Mouse (Mus musculus): ENCODE results near the gene Ralgds. TPM values are rescaled to one million over a fixed set of nuclear protein-coding genes. Genes with fewer than 3 reads are reported as not detected.

Ralgds gene
- polyA plus RNA-seq, 1 experiment from 2014 or later = 2.3 TPM

DNA sequence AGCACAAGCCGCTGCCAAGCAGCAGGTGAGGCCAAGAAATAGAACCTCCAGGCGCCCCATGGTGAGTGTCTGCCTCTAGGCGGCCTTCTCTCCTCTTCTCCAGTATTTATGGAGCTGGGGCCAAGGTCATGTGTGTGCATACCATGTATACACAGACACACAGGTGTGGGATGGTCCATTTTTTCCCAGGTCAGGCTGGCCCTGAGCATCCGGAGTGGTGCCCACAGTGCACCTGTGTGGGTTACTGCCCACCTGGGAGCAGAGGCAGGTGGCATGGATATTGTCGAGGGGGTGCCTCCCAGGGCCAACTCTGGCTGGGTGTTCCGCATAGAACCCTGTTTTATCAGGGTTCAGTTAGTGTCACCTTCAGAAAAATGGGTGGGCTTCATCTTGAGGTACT is 50.4 kb downstream of the Ralgds start, which contains the start of gene Cel:
Gene Cel (minus strand): TSS at position 101 of the 400 bp plus-strand sequence.
- H3K9me3 ChIP-seq (replicated peaks; ENCODE audit: control insufficient read depth, low read length) = no peaks in the 10 kb centered on the region
- H3K36me3 ChIP-seq (ENCODE audit: control insufficient read depth, insufficient read depth) = peaks cover 3% of the 10 kb centered on the region
- no peak within 1 kb of the TSS for H3K4me3 ChIP-seq (ENCODE audit: low read depth, low read length)
- no peaks in the 10 kb centered on the region for H3K27me3 ChIP-seq (ENCODE audit: control insufficient read depth, insufficient read depth, low read depth, low read length)
- H3K4me1 ChIP-seq (ENCODE audit: control insufficient read depth, low read depth, low read length) = no peaks in the 10 kb centered on the region
- WGBS (ENCODE audit: insufficient replicate concordance) = 58% methylated on average over 6 of the region's 6 CpGs
- H3K4me2 ChIP-seq (ENCODE audit: low read depth, low read length) = no peak within 1 kb of the TSS
- H3K27ac ChIP-seq (ENCODE audit: low read length) = no peak within 1 kb of the TSS
- no peak for ATAC-seq (ENCODE audit: low read depth)
- no peak within 1 kb of the TSS for H3K9ac ChIP-seq (ENCODE audit: low read depth, low read length)

DNA sequence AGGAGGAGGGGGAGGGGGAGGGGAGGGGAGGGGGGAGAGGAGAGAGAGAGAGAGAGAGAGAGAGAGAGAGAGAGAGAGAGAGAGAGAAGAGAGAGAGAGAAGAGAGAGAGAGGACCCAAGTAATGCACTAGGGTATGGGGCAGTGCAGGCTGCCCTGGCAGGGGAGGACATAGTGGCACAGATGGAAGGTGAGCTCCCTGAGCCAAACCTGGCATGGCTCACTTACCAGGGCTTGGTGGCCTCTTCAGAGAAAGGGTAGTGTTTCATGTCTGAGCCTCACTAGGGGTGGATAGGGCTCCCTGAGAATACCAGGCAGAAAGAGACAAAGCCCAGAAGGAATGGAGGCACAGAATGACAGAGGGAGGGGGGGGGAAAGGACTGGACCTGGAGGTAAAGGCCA is 50.9 kb downstream of the Ralgds start:
- H3K27me3 ChIP-seq (ENCODE audit: control insufficient read depth, insufficient read depth, low read depth, low read length) = no peaks in the 10 kb centered on the region
- H3K4me3 ChIP-seq (ENCODE audit: low read depth, low read length) = no peak overlapping the region
- no peak overlapping the region for H3K9ac ChIP-seq (ENCODE audit: low read depth, low read length)
- H3K36me3 ChIP-seq (ENCODE audit: control insufficient read depth, insufficient read depth) = peaks cover 3% of the 10 kb centered on the region
- H3K4me2 ChIP-seq (ENCODE audit: low read depth, low read length) = no peak overlapping the region
- ATAC-seq (ENCODE audit: low read depth) = no peak
- H3K9me3 ChIP-seq (replicated peaks; ENCODE audit: control insufficient read depth, low read length) = no peaks in the 10 kb centered on the region
- no peak overlapping the region for H3K27ac ChIP-seq (ENCODE audit: low read length)
- H3K4me1 ChIP-seq (ENCODE audit: control insufficient read depth, low read depth, low read length) = no peaks in the 10 kb centered on the region

DNA sequence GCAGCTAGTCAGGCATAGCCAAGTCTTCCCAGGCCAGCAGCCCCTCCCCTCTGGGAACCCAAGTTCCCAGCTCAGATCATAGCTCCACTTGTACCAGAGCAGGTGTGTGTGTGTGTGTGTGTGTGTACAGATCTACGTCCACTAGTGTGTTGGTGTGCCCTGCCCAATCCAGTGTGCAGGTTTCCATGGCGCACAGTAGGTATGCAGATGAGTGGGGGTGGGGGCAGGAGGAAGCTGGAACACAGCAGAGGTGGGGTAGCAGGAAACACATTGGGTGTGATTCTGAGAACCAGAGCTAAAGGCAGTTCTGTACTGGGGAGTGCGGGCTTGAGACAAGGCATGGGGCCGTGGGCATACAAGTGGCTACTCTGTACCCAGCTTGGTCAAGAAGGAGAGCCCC is 51.5 kb downstream of the Ralgds start:
- no peak overlapping the region for H3K4me3 ChIP-seq (ENCODE audit: low read depth, low read length)
- no peak for ATAC-seq (ENCODE audit: low read depth)
- H3K4me1 ChIP-seq (ENCODE audit: control insufficient read depth, low read depth, low read length) = no peaks in the 10 kb centered on the region
- no peak overlapping the region for H3K9ac ChIP-seq (ENCODE audit: low read depth, low read length)
- H3K4me2 ChIP-seq (ENCODE audit: low read depth, low read length) = no peak overlapping the region
- peaks cover 3% of the 10 kb centered on the region for H3K36me3 ChIP-seq (ENCODE audit: control insufficient read depth, insufficient read depth)
- H3K27ac ChIP-seq (ENCODE audit: low read length) = no peak overlapping the region
- no peaks in the 10 kb centered on the region for H3K9me3 ChIP-seq (replicated peaks; ENCODE audit: control insufficient read depth, low read length)
- WGBS (ENCODE audit: insufficient replicate concordance) = 76% methylated on average over 4 of the region's 4 CpGs
- H3K27me3 ChIP-seq (ENCODE audit: control insufficient read depth, insufficient read depth, low read depth, low read length) = no peaks in the 10 kb centered on the region

GRCm38 (mm10) chr2:28566545-28566944 is 53.6 kb downstream of the Ralgds start:
- Histone ChIP-seq H3K4me3 (ENCODE audit: low read depth, low read length) (no peak overlapping the region), H3K4me2 (ENCODE audit: low read depth, low read length) (no peak overlapping the region), H3K9ac (ENCODE audit: low read depth, low read length) (no peak overlapping the region), H3K9me3 (replicated peaks; ENCODE audit: control insufficient read depth, low read length) (no peaks in the 10 kb centered on the region), H3K27ac (ENCODE audit: low read length) (no peak overlapping the region), H3K4me1 (ENCODE audit: control insufficient read depth, low read depth, low read length) (no peaks in the 10 kb centered on the region), H3K27me3 (ENCODE audit: control insufficient read depth, insufficient read depth, low read depth, low read length) (no peaks in the 10 kb centered on the region), H3K36me3 (ENCODE audit: control insufficient read depth, insufficient read depth) (peaks cover 11% of the 10 kb centered on the region)
- no peak for ATAC-seq (ENCODE audit: low read depth)
- 64% methylated on average over 5 of the region's 5 CpGs for WGBS (ENCODE audit: insufficient replicate concordance)

GRCm38 (mm10) chr2:28569903-28570302 is 57.0 kb downstream of the Ralgds start:
- Histone ChIP-seq H3K4me3 (ENCODE audit: low read depth, low read length) (no peak overlapping the region), H3K4me2 (ENCODE audit: low read depth, low read length) (no peak overlapping the region), H3K9me3 (replicated peaks; ENCODE audit: control insufficient read depth, low read length) (no peaks in the 10 kb centered on the region), H3K27me3 (ENCODE audit: control insufficient read depth, insufficient read depth, low read depth, low read length) (no peaks in the 10 kb centered on the region), H3K4me1 (ENCODE audit: control insufficient read depth, low read depth, low read length) (no peaks in the 10 kb centered on the region), H3K27ac (ENCODE audit: low read length) (no peak overlapping the region), H3K9ac (ENCODE audit: low read depth, low read length) (no peak overlapping the region), H3K36me3 (ENCODE audit: control insufficient read depth, insufficient read depth) (peaks cover 33% of the 10 kb centered on the region)
- no peak for ATAC-seq (ENCODE audit: low read depth)
- 85% methylated on average over 2 of the region's 3 CpGs for WGBS (ENCODE audit: insufficient replicate concordance)

DNA sequence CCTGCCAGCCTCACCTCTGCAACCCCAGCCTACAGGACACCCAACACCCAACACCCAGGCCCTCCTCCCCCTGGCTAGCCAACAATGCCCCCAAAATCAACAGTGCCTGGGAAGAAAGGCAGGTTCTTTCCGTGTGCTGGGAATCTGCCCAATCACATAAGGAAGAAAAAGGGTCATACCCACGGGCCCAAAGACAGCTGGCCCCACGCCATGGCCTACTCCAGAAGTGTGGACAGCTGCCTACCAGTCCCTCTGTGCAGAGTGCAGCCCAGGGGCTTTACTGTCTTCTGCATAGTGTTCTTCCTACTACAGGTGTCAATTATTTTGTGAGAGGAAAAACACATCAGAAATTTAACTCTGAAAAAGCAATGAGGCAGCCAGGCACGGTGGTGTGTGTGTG is 62.4 kb downstream of the Ralgds start:
- 77% methylated on average over 4 of the region's 4 CpGs for WGBS (ENCODE audit: insufficient replicate concordance)
- ATAC-seq (ENCODE audit: low read depth) = no peak
- Histone ChIP-seq H3K4me2 (ENCODE audit: low read depth, low read length) (no peak overlapping the region), H3K36me3 (ENCODE audit: control insufficient read depth, insufficient read depth) (peaks cover 43% of the 10 kb centered on the region), H3K4me3 (ENCODE audit: low read depth, low read length) (no peak overlapping the region), H3K4me1 (ENCODE audit: control insufficient read depth, low read depth, low read length) (no peaks in the 10 kb centered on the region), H3K9me3 (replicated peaks; ENCODE audit: control insufficient read depth, low read length) (no peaks in the 10 kb centered on the region), H3K27ac (ENCODE audit: low read length) (no peak overlapping the region), H3K27me3 (ENCODE audit: control insufficient read depth, insufficient read depth, low read depth, low read length) (no peaks in the 10 kb centered on the region), H3K9ac (ENCODE audit: low read depth, low read length) (no peak overlapping the region)

DNA sequence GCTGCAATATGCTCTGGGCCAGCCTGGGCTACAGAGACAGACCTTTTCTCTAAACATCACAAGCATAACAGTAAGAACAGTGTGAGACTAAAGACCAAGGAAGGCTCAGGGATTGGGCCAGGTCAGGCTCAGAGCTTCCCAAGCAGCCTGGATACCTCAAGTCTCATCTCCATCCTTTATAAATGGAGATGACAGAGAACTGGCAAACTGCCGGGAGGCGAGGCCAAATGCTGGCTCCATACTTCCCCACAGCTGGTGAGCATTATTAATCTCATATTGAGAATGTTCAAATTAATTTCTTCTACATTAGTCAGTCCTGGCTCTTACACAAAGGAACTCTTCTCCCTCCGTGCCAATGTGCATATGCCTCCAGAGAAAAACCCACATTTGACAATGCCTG is 63.9 kb downstream of the Ralgds start:
- Histone ChIP-seq H3K27me3 (ENCODE audit: control insufficient read depth, insufficient read depth, low read depth, low read length) (no peaks in the 10 kb centered on the region), H3K4me2 (ENCODE audit: low read depth, low read length) (no peak overlapping the region), H3K4me1 (ENCODE audit: control insufficient read depth, low read depth, low read length) (peaks cover 1% of the 10 kb centered on the region; the same call in 1 of the 2 replicates), H3K9ac (ENCODE audit: low read depth, low read length) (no peak overlapping the region), H3K4me3 (ENCODE audit: low read depth, low read length) (no peak overlapping the region), H3K27ac (ENCODE audit: low read length) (no peak overlapping the region), H3K36me3 (ENCODE audit: control insufficient read depth, insufficient read depth) (peaks cover 33% of the 10 kb centered on the region), H3K9me3 (replicated peaks; ENCODE audit: control insufficient read depth, low read length) (no peaks in the 10 kb centered on the region)
- 84% methylated on average over 3 of the region's 3 CpGs for WGBS (ENCODE audit: insufficient replicate concordance)
- ATAC-seq (ENCODE audit: low read depth) = no peak

GRCm38 (mm10) chr2:28578003-28578402 is 65.1 kb downstream of the Ralgds start:
- Histone ChIP-seq H3K9me3 (replicated peaks; ENCODE audit: control insufficient read depth, low read length) (no peaks in the 10 kb centered on the region), H3K4me1 (ENCODE audit: control insufficient read depth, low read depth, low read length) (peaks cover 7% of the 10 kb centered on the region), H3K27me3 (ENCODE audit: control insufficient read depth, insufficient read depth, low read depth, low read length) (no peaks in the 10 kb centered on the region), H3K27ac (ENCODE audit: low read length) (no peak overlapping the region), H3K9ac (ENCODE audit: low read depth, low read length) (no peak overlapping the region), H3K36me3 (ENCODE audit: control insufficient read depth, insufficient read depth) (peaks cover 21% of the 10 kb centered on the region; the same call in 1 of the 2 replicates), H3K4me3 (ENCODE audit: low read depth, low read length) (no peak overlapping the region), H3K4me2 (ENCODE audit: low read depth, low read length) (no peak overlapping the region)
- 75% methylated on average over 5 of the region's 5 CpGs for WGBS (ENCODE audit: insufficient replicate concordance)
- ATAC-seq (ENCODE audit: low read depth) = no peak

DNA sequence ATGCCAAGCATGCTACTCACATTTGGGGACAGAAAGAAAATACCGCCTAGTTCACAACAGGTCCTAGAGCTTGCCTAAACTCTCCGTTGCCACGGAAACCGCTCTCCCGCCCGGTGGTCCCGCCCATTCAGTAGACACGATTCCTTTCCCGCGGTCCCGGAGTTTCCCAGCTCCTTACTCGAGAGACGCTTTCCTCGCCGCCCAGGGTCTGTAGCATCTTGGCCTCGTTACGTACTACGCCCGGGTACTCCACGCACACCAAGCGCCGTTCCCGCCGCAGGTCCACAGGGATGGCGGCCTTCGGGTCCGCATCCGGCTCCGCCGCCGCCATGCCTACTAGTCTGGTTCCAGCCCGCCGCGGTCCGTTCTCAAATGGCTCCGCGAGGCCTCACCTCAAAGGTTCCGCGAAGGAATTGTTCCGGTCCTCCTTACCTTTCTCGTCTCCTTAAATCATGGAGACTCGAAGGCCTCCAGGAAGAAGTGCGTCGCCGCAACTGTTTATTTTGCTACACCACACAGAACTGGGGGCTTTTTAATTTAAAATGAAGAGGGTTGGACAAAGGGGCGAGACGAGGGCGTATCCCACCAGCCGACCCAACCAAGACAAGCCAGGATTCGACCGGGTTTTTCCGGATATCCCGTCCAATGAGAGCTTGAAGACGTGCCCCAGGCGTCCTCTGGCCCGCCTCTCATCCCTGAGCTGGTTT is 69.9 kb downstream of the Ralgds start:
- peak; percentile 87 for ATAC-seq (ENCODE audit: low read depth)
- Histone ChIP-seq H3K36me3 (ENCODE audit: control insufficient read depth, insufficient read depth) (no peaks in the 10 kb centered on the region; the same call in 1 of the 2 replicates), H3K4me3 (ENCODE audit: low read depth, low read length) (peak overlapping the region; percentile 92), H3K9ac (ENCODE audit: low read depth, low read length) (peak overlapping the region; percentile 75), H3K27me3 (ENCODE audit: control insufficient read depth, insufficient read depth, low read depth, low read length) (no peaks in the 10 kb centered on the region), H3K4me1 (ENCODE audit: control insufficient read depth, low read depth, low read length) (peaks cover 14% of the 10 kb centered on the region), H3K27ac (ENCODE audit: low read length) (peak overlapping the region; percentile 81), H3K9me3 (replicated peaks; ENCODE audit: control insufficient read depth, low read length) (no peaks in the 10 kb centered on the region), H3K4me2 (ENCODE audit: low read depth, low read length) (peak overlapping the region; percentile 85)
- under 1% methylated on average over 56 of the region's 56 CpGs for WGBS (ENCODE audit: insufficient replicate concordance)

All from liver, embryonic 16.5 days (tissue).